Mouse (Mus musculus): ENCODE measurements around the gene Mmp12. TPM values are rescaled to one million over a fixed set of nuclear protein-coding genes. Genes with fewer than 3 reads are reported as not detected.
"Not testable (repeated sequence)": the region's sequence is repeated elsewhere in the genome, so short reads cannot be mapped to it uniquely, and the experiment has no call there.

The Mmp12 gene
- under 1 TPM in 1 of 3 experiments, not detected in 2; 0.07 TPM for polyA plus RNA-seq (2017; shearing (Covaris generic))

DNA sequence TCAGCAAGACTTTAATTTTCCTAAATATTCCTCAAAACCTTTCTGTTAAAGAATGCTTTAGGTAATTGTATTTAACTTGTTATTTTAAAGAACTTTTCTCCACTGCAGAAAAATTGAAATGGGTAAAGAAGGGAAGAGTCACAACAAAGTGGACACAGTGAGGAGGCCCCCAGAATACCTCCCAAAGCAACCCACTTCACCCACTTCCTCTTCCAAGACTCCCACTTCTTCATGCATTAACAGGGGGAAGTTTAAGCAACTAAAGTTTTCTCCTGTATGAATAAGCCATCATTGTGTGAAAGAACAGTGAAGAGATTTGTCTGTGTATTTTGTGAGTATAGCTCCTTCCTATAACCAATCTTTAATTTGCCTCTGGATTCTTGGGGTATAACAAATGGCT is at the start of gene Mmp12:
Gene Mmp12, plus strand, starts transcription at position 275 of the 400 bp plus-strand sequence.
- no peak for ATAC-seq

DNA sequence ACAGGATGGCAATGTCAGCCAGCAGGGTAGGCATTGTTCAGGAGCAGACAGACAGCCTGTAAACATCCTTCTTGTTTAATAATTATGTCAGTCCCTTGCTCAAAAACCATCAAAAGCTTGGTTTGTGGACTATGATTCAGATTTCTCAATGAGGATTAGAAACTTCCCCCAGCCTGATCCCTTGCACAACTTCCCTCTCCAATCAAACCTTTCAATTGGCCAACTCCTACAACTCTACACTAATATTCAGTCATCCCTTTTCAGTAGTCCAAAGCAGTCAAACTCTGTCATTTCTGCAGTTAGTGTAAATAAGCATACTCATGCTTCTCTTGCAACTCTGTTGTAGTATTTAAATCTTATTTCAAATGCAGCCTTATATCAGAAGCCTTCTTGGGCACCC is 12.3 kb upstream of the Mmp12 start:
- no peak for ATAC-seq

DNA sequence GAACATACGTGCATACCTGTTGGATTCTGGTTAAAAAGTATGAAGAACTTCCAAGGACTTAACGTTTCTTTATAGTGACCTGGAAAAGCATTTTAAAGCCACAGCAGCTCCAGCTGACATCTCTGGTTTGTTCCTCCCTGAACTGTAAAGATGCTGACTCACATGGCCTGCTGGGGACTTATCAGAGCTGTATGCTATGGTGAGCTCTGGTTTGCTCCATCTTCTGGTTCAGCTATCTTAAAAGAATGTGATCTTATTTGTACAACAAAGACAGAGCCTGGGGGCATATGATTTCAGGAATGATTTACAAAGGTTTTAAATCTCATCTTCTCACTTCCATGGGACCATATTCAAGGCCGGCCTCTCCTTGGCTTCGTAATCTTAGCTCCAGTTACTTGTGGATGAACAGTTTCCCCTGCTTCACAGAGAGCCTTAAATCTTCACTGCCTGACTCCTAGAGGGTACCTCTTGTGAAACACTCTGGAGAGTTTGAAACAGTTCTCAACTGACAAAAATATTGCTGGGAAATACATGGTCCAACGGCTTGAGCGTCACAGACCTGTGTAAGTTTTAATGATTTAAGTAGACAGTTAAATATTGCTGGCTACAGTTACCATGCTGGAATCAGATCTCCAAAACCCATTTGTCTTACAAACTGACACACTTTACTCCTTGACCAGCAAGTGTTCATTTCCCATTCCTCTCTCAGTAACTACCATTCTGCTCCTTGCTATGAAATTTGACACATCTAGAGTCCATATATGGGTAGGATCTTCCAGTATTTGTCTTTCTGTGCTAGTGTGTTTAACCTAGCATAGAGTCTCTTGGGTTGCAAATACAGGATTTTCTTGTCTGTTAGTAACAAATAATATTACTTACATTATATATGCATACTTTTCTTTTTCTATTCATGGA is 8.2 kb upstream of the Mmp12 start:
- no peak for ATAC-seq

DNA sequence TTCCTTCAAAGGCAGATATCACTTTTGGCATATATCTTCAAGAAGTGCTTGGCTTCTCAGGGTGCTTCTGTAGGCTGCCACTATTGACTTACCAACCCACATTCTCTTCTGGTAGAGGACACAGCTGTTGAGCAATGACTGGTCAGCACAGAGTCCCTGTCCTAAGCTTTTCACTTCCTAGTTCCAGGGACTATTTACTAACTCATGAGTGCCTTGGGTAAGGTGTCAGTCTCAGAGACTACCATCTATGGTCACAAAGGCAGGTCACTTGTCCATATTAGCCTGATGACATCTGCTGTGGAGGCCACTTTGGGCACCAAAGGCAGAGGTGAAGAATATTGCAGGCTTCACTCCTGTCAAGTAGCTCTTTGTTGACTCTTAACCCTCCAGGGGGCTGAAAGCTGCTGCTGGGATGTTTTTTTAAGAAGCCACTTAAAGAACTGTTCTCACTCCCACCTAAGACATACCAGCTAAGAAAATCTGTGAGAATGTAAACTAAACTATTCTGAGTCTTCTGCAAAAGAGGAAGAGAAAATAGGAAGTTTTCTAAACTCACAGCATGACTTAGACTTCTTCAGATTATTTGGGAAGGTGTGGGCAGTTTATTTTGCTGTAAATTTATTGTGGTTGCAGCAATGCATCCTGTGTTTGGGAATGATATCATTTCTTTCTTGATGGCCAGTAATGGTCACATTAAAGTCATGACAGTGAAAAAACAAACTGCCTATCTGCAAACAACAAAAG is 7.3 kb upstream of the Mmp12 start:
- ATAC-seq: no peak

DNA sequence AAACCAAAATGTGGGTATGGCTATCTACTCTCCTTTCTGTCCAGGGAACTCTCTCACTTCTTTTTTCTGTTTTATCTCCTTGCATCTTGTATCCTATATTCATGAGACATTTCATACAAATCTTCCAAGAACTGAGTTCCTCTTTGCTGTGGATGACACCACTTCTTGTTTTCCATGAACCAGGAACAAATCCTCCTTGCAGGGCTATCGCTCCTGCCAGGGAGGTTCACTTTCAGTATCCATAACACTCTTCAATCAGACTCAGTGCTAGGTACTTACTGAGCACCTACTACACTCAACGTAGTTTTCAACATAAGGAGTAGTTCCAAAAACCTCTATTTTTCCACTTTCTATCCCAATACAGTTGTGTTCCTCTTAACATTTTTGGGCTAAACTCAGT is 1.3 kb downstream of the Mmp12 start:
- no peak for ATAC-seq

DNA sequence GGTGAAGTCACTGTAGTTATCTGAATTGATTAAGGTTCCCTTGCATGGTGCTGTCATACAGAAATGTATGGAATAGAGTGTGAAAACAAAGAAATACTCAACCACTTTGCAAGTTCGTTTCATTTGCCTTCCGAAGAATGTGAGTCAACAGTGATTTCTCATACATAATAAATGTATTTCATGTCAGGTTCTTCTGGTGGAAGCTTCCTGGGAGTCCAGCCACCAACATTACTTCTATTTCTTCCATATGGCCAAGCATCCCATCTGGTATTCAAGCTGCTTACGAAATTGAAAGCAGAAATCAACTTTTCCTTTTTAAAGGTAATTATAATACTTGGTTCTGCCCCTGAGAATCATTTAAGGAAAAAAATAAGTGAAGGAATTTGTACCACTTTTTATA is 10.4 kb downstream of the Mmp12 start:
- no peak for ATAC-seq

DNA sequence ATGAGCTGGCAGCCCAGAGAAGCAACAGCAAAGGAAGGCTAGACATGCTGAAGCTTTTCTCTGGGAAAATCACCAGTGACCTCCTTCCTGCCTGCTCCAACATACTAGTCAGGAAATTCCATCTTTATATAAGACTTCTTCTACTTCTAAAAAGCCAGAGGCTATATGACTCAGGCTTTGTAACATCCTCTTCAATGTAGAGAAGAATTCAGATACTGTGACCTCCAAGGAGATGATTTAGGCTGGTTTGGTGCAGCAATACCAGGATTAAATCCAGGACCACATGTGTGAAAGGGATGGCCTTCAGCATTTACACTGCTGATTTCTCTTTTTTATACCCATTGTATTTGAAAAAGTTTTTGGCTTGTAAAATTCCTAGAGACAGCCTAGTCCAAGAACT is 43.8 kb downstream of the Mmp12 start, which contains the start of gene Mmp1b:
Gene Mmp1b, minus strand, starts transcription at position 101 of the 400 bp plus-strand sequence.
- ATAC-seq: no peak

DNA sequence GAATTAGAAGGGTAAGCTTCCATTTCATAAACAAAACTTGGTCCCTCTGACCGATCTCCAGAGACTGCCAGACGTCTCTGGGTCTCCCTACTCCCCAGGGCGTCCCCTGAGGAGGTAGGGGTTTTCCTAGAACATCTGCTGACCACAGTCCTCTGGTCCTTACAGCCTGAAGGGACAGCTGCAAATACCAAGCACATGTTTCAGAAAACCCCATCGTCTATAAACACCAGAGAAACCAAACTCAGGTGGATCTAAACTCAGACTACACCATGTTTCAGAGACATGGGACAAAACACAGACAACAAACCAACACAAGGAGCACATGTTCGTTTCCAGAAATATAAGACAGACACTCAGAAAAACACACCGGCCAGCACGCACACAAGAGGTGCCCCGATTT is 52.4 kb downstream of the Mmp12 start:
- ATAC-seq: not testable (repeated sequence)

Other genes starting within 250 kb of the Mmp12 start
- gene Dync2h1, start 159.9 kb upstream of the Mmp12 start, polyA plus RNA-seq (2017; shearing (Covaris generic)): 1 to 10 TPM; 6.1 to 9.3 (median 7.8) TPM
- 10 to 100 TPM; 20.6 to 45.4 (median 36.7) TPM for gene Dcun1d5, start 159.9 kb upstream of the Mmp12 start, polyA plus RNA-seq (2017; shearing (Covaris generic))
- not detected for gene Mmp13, start 71.9 kb upstream of the Mmp12 start, polyA plus RNA-seq (2017; shearing (Covaris generic))
- gene Mmp1b, start 43.7 kb downstream of the Mmp12 start, polyA plus RNA-seq (2017; shearing (Covaris generic)): not detected
- gene Mmp3, start 101.4 kb downstream of the Mmp12 start, polyA plus RNA-seq (2017; shearing (Covaris generic)): not detected
- gene Mmp10, start 158.0 kb downstream of the Mmp12 start, polyA plus RNA-seq (2017; shearing (Covaris generic)): under 1 TPM in 1 of 3 experiments, not detected in 2; 0.48 TPM
- gene Mmp8, start 214.1 kb downstream of the Mmp12 start, polyA plus RNA-seq (2017; shearing (Covaris generic)): not detected
- not detected for gene Mmp27, start 227.0 kb downstream of the Mmp12 start, polyA plus RNA-seq (2017; shearing (Covaris generic))

All from inflammation-experienced regulatory T-cells, adult 6 months (primary cell).